Mouse (Mus musculus): Measurements from ENCODE around the gene Eml6. TPM values are rescaled to one million over a fixed set of nuclear protein-coding genes. Genes with fewer than 3 reads are reported as not detected.

Eml6 gene
- polyA plus RNA-seq, 1 experiment from 2014 or later, result 1.4 TPM

- no peaks in the 10 kb centered on the region; the same call in 1 of the 2 replicates for H3K9me3 ChIP-seq (replicated peaks)
- no peak overlapping the region for H3K9ac ChIP-seq
- 33% methylated on average over 2 of the region's 2 CpGs for WGBS
- H3K27me3 ChIP-seq, result no peaks in the 10 kb centered on the region
- H3K36me3 ChIP-seq (ENCODE audit: poor library complexity, severe bottlenecking), result no peaks in the 10 kb centered on the region
- no peak overlapping the region for H3K4me2 ChIP-seq
- H3K4me3 ChIP-seq, result no peak overlapping the region
- peaks cover 3% of the 10 kb centered on the region for H3K4me1 ChIP-seq
- no peak for ATAC-seq
- no peak overlapping the region for H3K27ac ChIP-seq
Observed at GRCm38 (mm10) chr11:29779409-29780026, 246.3 kb downstream of the Eml6 start.

DNA sequence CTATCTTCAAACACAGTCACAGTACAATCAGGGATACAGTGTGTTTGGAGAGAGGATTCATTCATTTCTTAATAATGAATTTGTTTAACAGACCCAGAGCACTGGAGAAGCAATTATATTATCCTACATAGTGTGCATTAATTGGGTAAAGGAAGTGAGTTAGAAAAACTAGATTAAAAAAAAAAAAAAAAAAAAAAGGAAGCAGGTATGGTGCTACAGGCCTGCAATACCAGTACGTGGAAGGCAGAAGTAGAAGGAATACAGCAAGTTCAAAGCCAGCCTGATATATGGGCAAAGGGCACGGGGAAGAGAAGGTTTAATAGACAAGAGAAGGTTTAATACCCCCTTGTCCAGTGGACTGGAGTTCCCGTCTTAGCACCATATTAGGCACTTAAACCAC lies 246.9 kb downstream of the Eml6 start:
- Histone ChIP-seq H3K36me3 (ENCODE audit: poor library complexity, severe bottlenecking) (no peaks in the 10 kb centered on the region), H3K9ac (no peak overlapping the region), H3K27ac (no peak overlapping the region), H3K9me3 (replicated peaks) (no peaks in the 10 kb centered on the region; the same call in 1 of the 2 replicates), H3K4me2 (no peak overlapping the region), H3K27me3 (no peaks in the 10 kb centered on the region), H3K4me1 (peaks cover 7% of the 10 kb centered on the region), H3K4me3 (no peak overlapping the region)
- 51% methylated on average over 3 of the region's 3 CpGs for whole genome bisulfite sequencing
- no peak for ATAC-seq

GRCm38 (mm10) chr11:29777964-29778363 lies 247.9 kb downstream of the Eml6 start:
- H3K9ac ChIP-seq, result no peak overlapping the region
- H3K4me3 ChIP-seq, result no peak overlapping the region
- no peak overlapping the region for H3K4me2 ChIP-seq
- H3K27me3 ChIP-seq, result no peaks in the 10 kb centered on the region
- H3K27ac ChIP-seq, result no peak overlapping the region
- no peaks in the 10 kb centered on the region; the same call in 1 of the 2 replicates for H3K9me3 ChIP-seq (replicated peaks)
- H3K4me1 ChIP-seq, result peaks cover 7% of the 10 kb centered on the region
- H3K36me3 ChIP-seq (ENCODE audit: poor library complexity, severe bottlenecking), result no peaks in the 10 kb centered on the region
- ATAC-seq, result no peak

DNA sequence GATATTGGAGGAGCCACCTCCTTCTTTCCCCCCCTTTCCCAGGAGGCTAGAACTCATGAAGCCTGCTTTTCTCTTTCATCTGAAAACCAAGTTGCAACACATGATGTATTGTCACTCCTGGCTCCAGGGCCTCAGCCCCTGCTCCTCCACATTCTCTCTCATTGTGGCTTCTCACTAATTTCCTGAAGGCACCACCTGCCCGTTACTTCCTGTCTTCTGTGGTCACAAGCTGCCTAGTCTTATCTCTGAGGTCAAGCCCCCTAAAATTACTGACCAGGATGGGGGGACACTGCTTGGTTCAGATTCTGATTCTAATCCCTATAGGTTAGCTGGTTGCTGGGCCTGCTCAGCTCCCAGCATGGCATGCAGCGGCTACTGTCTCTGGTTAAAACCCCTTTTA lies 251.1 kb downstream of the Eml6 start:
- 68% methylated on average over 2 of the region's 2 CpGs for WGBS
- Histone ChIP-seq H3K9ac (no peak overlapping the region), H3K36me3 (ENCODE audit: poor library complexity, severe bottlenecking) (no peaks in the 10 kb centered on the region), H3K27ac (peak overlapping the region; percentile 49), H3K4me1 (peaks cover 7% of the 10 kb centered on the region), H3K27me3 (no peaks in the 10 kb centered on the region; the same call in 1 of the 2 replicates), H3K4me3 (no peak overlapping the region), H3K9me3 (replicated peaks) (no peaks in the 10 kb centered on the region; the same call in 1 of the 2 replicates), H3K4me2 (no peak overlapping the region)
- no peak for ATAC-seq

DNA sequence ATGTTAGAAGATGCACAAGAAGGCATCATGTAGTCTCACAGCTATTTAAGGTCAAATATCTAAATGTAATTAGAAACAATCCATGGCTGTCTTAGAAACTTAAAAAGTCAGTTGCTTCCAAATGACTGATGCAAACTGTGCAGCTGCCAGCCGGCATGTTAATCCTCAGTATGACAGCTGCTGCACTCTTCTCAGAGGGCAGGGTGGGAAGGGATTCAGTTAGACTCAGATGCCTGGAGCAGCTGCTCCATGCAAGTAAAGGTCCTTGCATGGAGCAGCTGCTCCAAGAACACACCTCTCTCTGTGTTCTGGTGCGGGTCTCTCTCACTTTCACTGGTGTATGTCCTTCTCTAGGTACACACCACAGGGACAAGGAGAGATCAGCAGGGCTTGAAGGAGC lies 251.5 kb downstream of the Eml6 start:
- Histone ChIP-seq H3K9ac (no peak overlapping the region), H3K36me3 (ENCODE audit: poor library complexity, severe bottlenecking) (no peaks in the 10 kb centered on the region), H3K4me1 (peaks cover 7% of the 10 kb centered on the region), H3K4me2 (no peak overlapping the region), H3K27ac (peak overlapping the region; percentile 49), H3K9me3 (replicated peaks) (no peaks in the 10 kb centered on the region; the same call in 1 of the 2 replicates), H3K4me3 (no peak overlapping the region), H3K27me3 (no peaks in the 10 kb centered on the region; the same call in 1 of the 2 replicates)
- peak; percentile 76 for ATAC-seq
- WGBS, result 48% methylated on average over 2 of the region's 2 CpGs

- H3K4me3 ChIP-seq, result no peak overlapping the region
- H3K9me3 ChIP-seq (replicated peaks), result no peaks in the 10 kb centered on the region
- no peaks in the 10 kb centered on the region; the same call in 1 of the 2 replicates for H3K27me3 ChIP-seq
- H3K36me3 ChIP-seq (ENCODE audit: poor library complexity, severe bottlenecking), result no peaks in the 10 kb centered on the region
- no peak overlapping the region for H3K4me2 ChIP-seq
- peaks cover 7% of the 10 kb centered on the region for H3K4me1 ChIP-seq
- H3K27ac ChIP-seq, result no peak overlapping the region
- WGBS, result 80% methylated on average over 1 of the region's 1 CpGs
- no peak overlapping the region for H3K9ac ChIP-seq
- ATAC-seq, result no peak
Observed at GRCm38 (mm10) chr11:29772279-29772678, 253.6 kb downstream of the Eml6 start.

DNA sequence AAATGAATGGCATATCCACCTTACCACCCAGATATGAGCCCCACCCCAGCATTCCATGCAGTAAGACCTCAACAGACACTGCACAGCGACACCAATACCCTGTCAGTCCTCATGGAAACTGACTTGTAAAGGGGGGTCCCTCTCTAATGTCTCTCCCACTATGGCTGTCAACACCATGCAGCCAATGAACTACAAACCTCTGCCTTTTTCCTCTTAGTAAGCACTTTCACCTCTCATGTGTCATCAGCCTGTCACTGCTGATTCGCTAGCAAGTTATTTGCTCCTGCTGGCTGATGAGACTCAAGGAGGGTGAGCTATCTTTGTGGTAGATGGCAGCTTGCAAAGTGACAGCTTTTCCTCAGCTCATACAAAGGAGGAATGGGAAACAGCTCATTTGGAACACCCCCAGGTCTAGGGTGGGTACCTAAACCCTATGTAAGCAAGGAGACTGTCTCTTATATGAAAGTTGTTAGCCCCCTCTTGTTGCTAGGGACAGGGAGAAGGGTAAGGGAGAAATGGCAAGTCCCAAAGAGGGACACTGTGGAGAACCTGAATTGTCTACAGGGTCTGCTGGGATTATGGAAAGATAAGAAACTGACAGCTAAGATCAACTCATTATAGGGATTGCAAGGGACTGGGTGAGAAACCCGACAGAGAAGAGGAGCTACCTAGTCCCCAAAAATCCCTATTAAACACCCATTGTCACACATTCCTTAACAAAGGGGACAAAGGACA lies 255.0 kb downstream of the Eml6 start:
- Histone ChIP-seq H3K36me3 (ENCODE audit: poor library complexity, severe bottlenecking) (no peaks in the 10 kb centered on the region), H3K27me3 (no peaks in the 10 kb centered on the region; the same call in 1 of the 2 replicates), H3K4me2 (no peak overlapping the region), H3K9me3 (replicated peaks) (no peaks in the 10 kb centered on the region), H3K9ac (no peak overlapping the region), H3K4me3 (no peak overlapping the region), H3K27ac (no peak overlapping the region), H3K4me1 (peaks cover 7% of the 10 kb centered on the region)
- 65% methylated on average over 3 of the region's 3 CpGs for WGBS
- no peak for ATAC-seq

- peaks cover 3% of the 10 kb centered on the region for H3K4me1 ChIP-seq
- no peaks in the 10 kb centered on the region for H3K9me3 ChIP-seq (replicated peaks)
- H3K4me2 ChIP-seq, result no peak overlapping the region
- H3K4me3 ChIP-seq, result no peak overlapping the region
- H3K27me3 ChIP-seq, result no peaks in the 10 kb centered on the region; the same call in 1 of the 2 replicates
- no peak for ATAC-seq
- H3K36me3 ChIP-seq (ENCODE audit: poor library complexity, severe bottlenecking), result no peaks in the 10 kb centered on the region
- H3K9ac ChIP-seq, result no peak overlapping the region
- no peak overlapping the region for H3K27ac ChIP-seq
Observed at GRCm38 (mm10) chr11:29768523-29768922, 257.3 kb downstream of the Eml6 start.

DNA sequence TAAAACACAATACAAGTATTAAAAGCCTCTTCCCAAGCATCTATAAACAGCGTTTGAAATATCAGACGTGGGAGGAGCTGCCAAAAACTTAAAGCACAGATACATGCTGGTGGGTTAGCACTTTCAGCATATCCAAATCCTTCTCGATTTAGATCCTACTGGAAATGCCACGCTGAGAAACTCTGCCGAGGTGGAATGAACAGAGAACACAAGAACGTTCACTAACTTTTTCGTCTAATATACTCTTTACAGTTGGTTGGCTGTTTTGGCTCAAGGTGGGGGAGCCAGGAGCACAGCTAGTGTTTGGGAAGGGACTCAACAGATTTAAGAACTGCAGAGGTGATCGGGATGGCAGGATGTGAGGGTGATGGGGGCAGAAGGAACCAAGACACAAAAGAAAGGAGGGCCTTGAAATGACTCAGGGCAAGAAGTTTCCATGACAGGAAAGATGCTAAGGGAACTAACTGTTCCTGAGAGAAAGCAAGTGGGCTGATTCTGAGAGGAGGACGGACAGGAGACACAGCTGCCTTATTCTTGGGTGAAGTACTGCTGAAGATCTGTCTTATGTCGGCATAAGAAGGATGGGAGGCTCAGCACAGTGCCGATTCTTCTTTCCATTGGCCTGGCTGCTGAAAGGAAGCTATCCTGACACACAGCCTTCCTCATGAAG lies 259.4 kb downstream of the Eml6 start:
- H3K4me1 ChIP-seq, result peaks cover 3% of the 10 kb centered on the region; the same call in 1 of the 2 replicates
- H3K4me2 ChIP-seq, result no peak overlapping the region
- no peak overlapping the region for H3K9ac ChIP-seq
- ATAC-seq, result no peak
- H3K27me3 ChIP-seq, result no peaks in the 10 kb centered on the region; the same call in 1 of the 2 replicates
- no peaks in the 10 kb centered on the region for H3K36me3 ChIP-seq (ENCODE audit: poor library complexity, severe bottlenecking)
- WGBS, result 83% methylated on average over 11 of the region's 11 CpGs
- no peaks in the 10 kb centered on the region for H3K9me3 ChIP-seq (replicated peaks)
- H3K4me3 ChIP-seq, result no peak overlapping the region
- H3K27ac ChIP-seq, result no peak overlapping the region

DNA sequence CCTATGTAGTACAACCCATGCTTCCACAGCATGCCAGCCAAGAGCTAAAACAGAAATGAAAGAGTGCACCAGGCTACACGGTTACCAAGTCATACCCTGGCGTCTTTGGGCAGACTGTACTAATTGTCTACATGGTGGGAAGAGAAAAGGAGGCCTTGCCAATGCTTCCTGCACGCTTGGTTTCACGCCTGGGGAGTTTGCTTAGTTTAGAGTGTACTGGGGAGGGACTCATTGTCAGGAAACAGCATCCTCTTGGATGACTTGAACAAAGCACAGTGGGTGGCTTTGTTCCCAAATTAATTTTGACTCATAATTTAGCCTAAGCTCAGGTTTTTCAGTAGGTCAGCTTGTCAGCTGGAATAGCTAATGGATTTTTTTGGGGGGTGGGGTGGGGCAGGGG lies 260.8 kb downstream of the Eml6 start:
- no peak overlapping the region for H3K27ac ChIP-seq
- no peaks in the 10 kb centered on the region; the same call in 1 of the 2 replicates for H3K27me3 ChIP-seq
- no peak overlapping the region for H3K9ac ChIP-seq
- H3K4me1 ChIP-seq, result peaks cover 3% of the 10 kb centered on the region; the same call in 1 of the 2 replicates
- H3K4me2 ChIP-seq, result no peak overlapping the region
- H3K9me3 ChIP-seq (replicated peaks), result no peaks in the 10 kb centered on the region
- no peak for ATAC-seq
- no peaks in the 10 kb centered on the region for H3K36me3 ChIP-seq (ENCODE audit: poor library complexity, severe bottlenecking)
- no peak overlapping the region for H3K4me3 ChIP-seq
- WGBS, result 31% methylated on average over 4 of the region's 4 CpGs

DNA sequence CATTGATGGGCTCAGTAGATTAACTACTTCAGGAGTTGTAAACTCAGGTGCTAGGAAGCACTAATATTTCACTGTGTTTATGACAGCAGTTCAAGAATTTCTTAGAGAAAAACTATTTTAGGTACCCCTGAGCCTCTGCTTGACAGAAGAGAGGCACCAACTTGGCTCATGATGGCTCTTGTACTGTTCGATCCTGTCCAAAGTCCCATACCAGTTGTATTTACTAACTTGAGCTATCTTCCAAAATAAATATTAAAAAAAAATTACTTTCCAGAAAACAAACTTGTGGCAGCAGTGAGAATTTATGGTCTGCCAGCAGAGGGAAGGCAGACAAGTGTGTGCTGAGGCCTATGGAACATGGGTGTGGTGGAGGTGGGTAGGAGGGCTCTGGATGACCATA lies 263.1 kb downstream of the Eml6 start:
- Histone ChIP-seq H3K36me3 (ENCODE audit: poor library complexity, severe bottlenecking) (no peaks in the 10 kb centered on the region), H3K27me3 (no peaks in the 10 kb centered on the region), H3K4me1 (peaks cover 3% of the 10 kb centered on the region; the same call in 1 of the 2 replicates), H3K4me2 (no peak overlapping the region), H3K9ac (no peak overlapping the region), H3K4me3 (no peak overlapping the region), H3K9me3 (replicated peaks) (no peaks in the 10 kb centered on the region), H3K27ac (no peak overlapping the region)
- WGBS, result 85% methylated on average over 1 of the region's 1 CpGs
- ATAC-seq, result no peak

GRCm38 (mm10) chr11:29761387-29761786 lies 264.4 kb downstream of the Eml6 start:
- H3K4me3 ChIP-seq, result no peak overlapping the region
- 95% methylated on average over 9 of the region's 9 CpGs for WGBS
- no peak for ATAC-seq

More at GRCm38 (mm10) chr11:29761387-29761786, 264.4 kb downstream of the Eml6 start:
- Histone ChIP-seq H3K27me3 (no peaks in the 10 kb centered on the region), H3K9me3 (replicated peaks) (no peaks in the 10 kb centered on the region), H3K27ac (no peak overlapping the region), H3K9ac (no peak overlapping the region), H3K36me3 (ENCODE audit: poor library complexity, severe bottlenecking) (no peaks in the 10 kb centered on the region), H3K4me1 (peaks cover 3% of the 10 kb centered on the region; the same call in 1 of the 2 replicates), H3K4me2 (no peak overlapping the region)
